Mouse (Mus musculus): ENCODE measurements at regions not wholly inside any gene's neighbourhood (a gene's known extent, or its start where the extent isn't known, plus 50 kb on each side); places are given as distances from the start of the nearest gene placed in this dataset.

DNA sequence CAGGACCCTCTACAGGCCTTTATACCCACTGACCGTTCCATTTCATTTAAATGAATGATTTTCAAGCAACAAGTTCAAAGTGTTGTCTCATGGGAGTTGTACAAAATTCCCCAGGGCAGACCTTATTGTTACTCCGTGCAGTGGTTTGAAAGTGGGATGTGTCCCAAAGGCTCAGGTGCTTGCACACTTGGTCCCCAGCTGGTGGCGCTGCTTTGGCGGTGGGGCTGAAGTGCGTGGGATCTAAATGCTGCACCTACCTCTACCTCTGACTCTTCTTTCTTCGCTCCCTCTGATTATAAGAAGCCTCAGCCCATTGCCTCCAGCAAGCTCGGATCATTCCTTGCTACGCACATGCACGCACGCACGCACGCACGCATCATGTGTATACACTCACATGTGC lies 131.0 kb upstream of the Cops8 start:
- TF ChIP-seq POLR2A (IDR thresholded peaks at IDR 0.05; ENCODE audit: borderline replicate concordance, extremely low read depth, low read depth, low read length) (no peak), CTCF (IDR thresholded peaks at IDR 0.05; ENCODE audit: insufficient read depth, low read length) (no peak)

Measured in lung, adult 2 months (tissue).